Mouse (Mus musculus) stomach, embryonic 16.5 days (tissue): ENCODE results near the gene AW146154. TPM values are rescaled to one million over a fixed set of nuclear protein-coding genes. Genes with fewer than 3 reads are reported as not detected.
"Not testable (repeated sequence)": the region's sequence is repeated elsewhere in the genome, so short reads cannot be mapped to it uniquely, and the experiment has no call there.

ENCODE experiments used
- ATAC-seq: fragments of 200-750 bp; cut with Nextera tagmentation; 2 replicates; pipeline ENCODE4 v1.8.0; 2017; ENCODE audit warnings: moderate number of reproducible peaks, moderate TSS enrichment; ENCODE audit not compliant: insufficient read depth, low FRiP score
- H3K27ac ChIP-seq: fragments of 300-500 bp; sonication (generic); 2 replicates; pipeline ENCODE4 v1.5.1; 2014; ENCODE audit warnings: low read length
- H3K27me3 ChIP-seq: fragments of 300-500 bp; sonication (generic); 2 replicates; pipeline ENCODE4 v1.6.1; 2014; ENCODE audit warnings: low read length, control low read depth, mixed read lengths; ENCODE audit not compliant: control insufficient read depth, insufficient read depth
- H3K36me3 ChIP-seq: fragments of 300-500 bp; sonication (generic); 2 replicates; pipeline ENCODE4 v1.6.1; 2014; ENCODE audit warnings: low read length; ENCODE audit not compliant: control insufficient read depth, insufficient read depth
- H3K4me1 ChIP-seq: fragments of 300-500 bp; sonication (generic); 2 replicates; pipeline ENCODE4 v1.6.1; 2014; ENCODE audit warnings: low read length, control low read depth, mixed read lengths; ENCODE audit not compliant: control insufficient read depth, insufficient read depth
- H3K4me2 ChIP-seq: fragments of 300-500 bp; sonication (generic); 2 replicates; pipeline ENCODE4 v1.6.1; 2014; ENCODE audit warnings: low read depth, low read length, mixed read lengths
- H3K4me3 ChIP-seq: fragments of 300-500 bp; sonication (generic); replicated peaks from 2 replicates; pipeline ENCODE4 v1.5.1; 2014; ENCODE audit warnings: mild to moderate bottlenecking, low read length
- H3K9ac ChIP-seq: fragments of 300-500 bp; sonication (generic); 2 replicates; pipeline ENCODE4 v1.6.1; 2014; ENCODE audit warnings: low read length
- H3K9me3 ChIP-seq: fragments of 300-500 bp; sonication (generic); replicated peaks from 2 replicates; pipeline ENCODE4 v1.6.1; 2016; ENCODE audit warnings: low read length, control low read depth; ENCODE audit not compliant: control insufficient read depth
- WGBS: fragments of 180-500 bp; shearing (Covaris S2); extraction: QIAGEN DNeasy Blood & Tissue Kit; methylation state at CpG from one replicate; pipeline ENCODE4 v1.1.7; 2014; 5-methylcytosine and 5-hydroxymethylcytosine counted together
- polyA plus RNA-seq: library from polyadenylated mRNA; unstranded; fragments of >200 nt; fragmentation: Nextera tagmentation; extraction: Ambion mirVana; gene quantifications from 2 replicates; pipeline ENCODE4 v1.2.1, GENCODE M21; 2015

Gene AW146154
- 9.5 and 10.2 TPM in 2 replicates for polyA plus RNA-seq

GRCm38 (mm10) chr7:41499389-41500049 lies at the start of gene AW146154, which contains the start of gene Gm20449:
Gene AW146154 (minus strand): TSS chr7:41499890.
Gene Gm20449 (minus strand): TSS chr7:41499417.
- Histone ChIP-seq H3K4me2 (peak within 1 kb of the TSS; percentile 61), H3K4me3 (peak within 1 kb of the TSS; percentile 59), H3K9ac (peak within 1 kb of the TSS; percentile 80), H3K4me1 (no peaks in the 10 kb centered on the region), H3K27me3 (no peaks in the 10 kb centered on the region), H3K9me3 (peaks cover 3% of the 10 kb centered on the region; the same call in 1 of the 2 replicates), H3K27ac (peak within 1 kb of the TSS; percentile 77), H3K36me3 (0 out of 2 replicates have a peak, but pooled peaks cover 3% of the 10 kb centered on the region)
- WGBS, result under 1% methylated on average over 18 of the region's 18 CpGs
- peak; percentile 97 for ATAC-seq

DNA sequence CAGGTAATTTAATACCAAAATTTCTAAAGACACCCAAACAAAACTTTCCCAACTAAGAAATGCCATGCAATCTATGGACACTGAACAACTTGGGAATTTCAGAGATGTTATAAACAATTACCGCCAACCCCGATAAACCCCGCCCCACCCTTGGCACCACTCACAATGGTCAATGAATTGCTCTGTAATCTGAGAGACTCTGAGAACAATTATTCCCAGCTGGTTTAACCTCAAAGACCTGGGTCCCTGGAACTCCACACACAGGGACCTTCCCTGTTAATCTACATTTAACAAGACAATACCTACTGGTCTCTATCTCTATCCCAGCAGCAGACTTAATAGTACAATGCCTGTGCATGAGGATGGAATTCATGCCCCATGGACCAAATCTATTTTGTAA lies 13.0 kb upstream of the AW146154 start:
- H3K4me2 ChIP-seq, result no peak overlapping the region
- no peak overlapping the region for H3K4me3 ChIP-seq
- no peaks in the 10 kb centered on the region for H3K36me3 ChIP-seq
- ATAC-seq, result no peak
- no peak overlapping the region for H3K27ac ChIP-seq
- no peak overlapping the region for H3K9ac ChIP-seq
- no peaks in the 10 kb centered on the region for H3K4me1 ChIP-seq
- 0 out of 2 replicates have a peak, but pooled peaks cover 3% of the 10 kb centered on the region for H3K9me3 ChIP-seq
- H3K27me3 ChIP-seq, result no peaks in the 10 kb centered on the region
- 86% methylated on average over 3 of the region's 3 CpGs for WGBS

GRCm38 (mm10) chr7:41512207-41512606 lies 12.5 kb upstream of the AW146154 start:
- no peak overlapping the region for H3K27ac ChIP-seq
- ATAC-seq, result no peak
- no peaks in the 10 kb centered on the region for H3K4me1 ChIP-seq
- no peaks in the 10 kb centered on the region for H3K36me3 ChIP-seq
- H3K27me3 ChIP-seq, result no peaks in the 10 kb centered on the region
- WGBS, result 18% methylated on average over 1 of the region's 1 CpGs
- H3K9ac ChIP-seq, result no peak overlapping the region
- 0 out of 2 replicates have a peak, but pooled peaks cover 3% of the 10 kb centered on the region for H3K9me3 ChIP-seq
- no peak overlapping the region for H3K4me3 ChIP-seq
- H3K4me2 ChIP-seq, result no peak overlapping the region

DNA sequence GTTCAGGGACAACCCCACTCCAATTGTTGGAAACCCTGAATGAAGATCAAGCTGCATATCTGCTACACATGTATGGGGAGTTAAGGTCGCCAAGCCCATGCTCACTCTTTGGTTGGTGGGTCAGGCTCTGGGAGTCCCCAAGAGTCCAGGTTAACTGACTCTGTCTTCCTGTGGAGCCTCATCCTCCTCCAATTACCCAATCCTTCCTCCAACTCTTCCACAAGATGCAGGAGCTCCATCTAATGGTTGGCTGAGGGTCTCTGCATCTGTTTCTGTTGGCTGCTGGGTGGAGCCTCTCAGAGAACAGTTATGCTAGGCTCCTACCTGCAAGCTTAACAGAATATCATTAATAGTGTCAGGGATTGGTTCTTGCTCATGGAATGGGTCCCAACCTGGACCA lies 2.7 kb upstream of the AW146154 start:
- no peak overlapping the region for H3K27ac ChIP-seq
- no peak overlapping the region for H3K9ac ChIP-seq
- no peak for ATAC-seq
- no peaks in the 10 kb centered on the region for H3K36me3 ChIP-seq
- no peaks in the 10 kb centered on the region for H3K4me1 ChIP-seq
- WGBS, result 24% methylated on average over 1 of the region's 1 CpGs
- no peak overlapping the region for H3K4me3 ChIP-seq
- no peaks in the 10 kb centered on the region for H3K9me3 ChIP-seq
- no peak overlapping the region for H3K4me2 ChIP-seq
- no peaks in the 10 kb centered on the region for H3K27me3 ChIP-seq

DNA sequence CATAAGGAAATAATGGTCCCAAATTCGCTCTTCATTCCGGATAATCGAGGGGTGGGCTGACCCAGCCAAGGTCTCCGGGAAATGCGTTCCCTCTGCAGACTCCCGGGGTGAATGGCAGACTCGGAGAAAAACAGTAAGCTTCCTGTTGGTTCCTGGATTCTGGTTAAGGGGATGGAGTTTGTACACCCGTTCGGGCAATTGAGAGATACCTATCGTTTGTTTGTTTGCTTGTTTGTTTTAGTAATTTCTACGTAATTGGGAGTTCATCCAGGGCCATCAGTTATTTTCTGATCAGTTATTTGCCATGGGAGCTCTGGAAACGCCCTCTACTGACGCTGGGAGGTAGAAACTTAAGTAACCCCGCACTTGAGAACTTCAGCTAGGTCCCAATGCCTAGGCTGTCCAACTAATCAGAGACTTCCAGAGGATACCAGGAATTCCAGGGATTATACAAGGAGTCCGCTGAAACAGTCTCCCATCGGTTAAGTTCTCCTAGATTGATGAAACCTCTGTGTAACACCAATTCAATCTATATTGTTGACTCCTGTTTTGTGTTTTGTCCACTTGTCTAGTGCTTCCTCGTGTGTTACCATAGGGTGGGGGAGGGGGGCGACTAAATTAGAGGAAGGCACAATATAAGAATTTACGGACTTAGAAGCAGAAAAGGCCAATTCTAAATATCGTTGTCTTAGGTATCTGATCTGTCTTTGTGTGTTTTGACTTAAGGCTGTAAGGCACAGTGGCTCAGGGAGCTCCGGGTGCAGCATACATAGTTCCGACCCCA lies 653 bp upstream of the AW146154 start:
- H3K9ac ChIP-seq, result peak overlapping the region; percentile 80; the same call in 1 of the 2 replicates

DNA sequence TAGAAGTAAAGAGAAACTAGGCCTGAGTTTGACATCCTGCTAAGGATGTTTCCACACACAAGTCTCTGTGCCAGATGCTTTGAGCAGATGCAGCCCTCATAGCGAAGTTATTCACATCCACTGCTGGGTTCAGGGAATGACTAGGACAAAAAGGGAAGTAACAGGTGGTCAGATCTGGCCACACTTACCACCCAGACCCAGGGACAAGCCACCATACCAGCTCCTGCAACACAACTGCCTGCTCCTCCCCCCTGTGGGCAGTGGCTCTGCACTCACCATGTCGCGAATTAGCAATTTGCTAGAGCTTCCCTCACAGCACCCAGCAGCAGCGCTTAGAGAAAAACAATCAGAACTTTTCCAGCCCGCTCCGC lies 687 bp downstream of the AW146154 start:
- H3K4me1 ChIP-seq, ATAC-seq, H3K27me3 ChIP-seq, H3K36me3 ChIP-seq, H3K9me3 ChIP-seq: not testable (repeated sequence)
- H3K4me2 ChIP-seq, result peak overlapping the region; percentile 61
- peak overlapping the region; percentile 59 for H3K4me3 ChIP-seq
- 2% methylated on average over 6 of the region's 6 CpGs for WGBS
- peak overlapping the region; percentile 80 for H3K9ac ChIP-seq
- H3K27ac ChIP-seq, result peak overlapping the region; percentile 77; the same call in 1 of the 2 replicates

More for the DNA sequence above, 653 bp upstream of the AW146154 start:
- peaks cover 3% of the 10 kb centered on the region; the same call in 1 of the 2 replicates for H3K9me3 ChIP-seq
- H3K27me3 ChIP-seq, result no peaks in the 10 kb centered on the region
- peak overlapping the region; percentile 59 for H3K4me3 ChIP-seq
- ATAC-seq, result no peak
- H3K36me3 ChIP-seq, result no peaks in the 10 kb centered on the region
- WGBS, result 17% methylated on average over 22 of the region's 22 CpGs
- no peaks in the 10 kb centered on the region for H3K4me1 ChIP-seq
- peak overlapping the region; percentile 61 for H3K4me2 ChIP-seq
- no peak overlapping the region for H3K27ac ChIP-seq

- not testable (repeated sequence) for H3K4me1 ChIP-seq, H3K27me3 ChIP-seq, H3K9me3 ChIP-seq, H3K27ac ChIP-seq, H3K36me3 ChIP-seq, ATAC-seq
- H3K9ac ChIP-seq, result peak overlapping the region; percentile 80; the same call in 1 of the 2 replicates
- WGBS, result 35% methylated on average over 2 of the region's 4 CpGs
- peak overlapping the region; percentile 61 for H3K4me2 ChIP-seq
- peak overlapping the region; percentile 59 for H3K4me3 ChIP-seq
Observed at GRCm38 (mm10) chr7:41498464-41498863, 1.2 kb downstream of the AW146154 start.

DNA sequence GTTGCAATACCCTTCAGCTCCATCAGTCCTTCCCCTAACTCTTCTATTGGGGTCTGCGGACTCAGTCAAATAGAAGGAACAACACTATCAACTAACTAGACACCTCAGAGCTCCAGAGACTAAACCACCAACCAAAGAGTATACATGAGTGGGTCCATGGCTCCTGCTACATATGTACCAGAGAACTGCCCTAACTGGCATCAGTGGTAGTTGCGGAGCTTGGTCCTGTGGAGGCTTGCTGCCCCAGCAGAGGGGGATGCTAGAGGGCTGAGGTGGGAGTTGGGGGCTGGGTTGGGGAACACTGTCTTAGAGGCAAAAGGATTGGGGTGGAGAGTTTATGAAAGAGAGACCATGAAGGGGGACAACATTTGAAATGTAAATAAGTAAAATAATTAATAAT lies 1.8 kb downstream of the AW146154 start:
- 96% methylated on average over 2 of the region's 2 CpGs for WGBS
- Histone ChIP-seq H3K9ac (no peak overlapping the region), H3K4me3 (no peak overlapping the region), H3K27me3 (no peaks in the 10 kb centered on the region), H3K4me1 (no peaks in the 10 kb centered on the region), H3K27ac (no peak overlapping the region), H3K4me2 (no peak overlapping the region), H3K9me3 (peaks cover 3% of the 10 kb centered on the region; the same call in 1 of the 2 replicates), H3K36me3 (0 out of 2 replicates have a peak, but pooled peaks cover 3% of the 10 kb centered on the region)
- no peak for ATAC-seq

DNA sequence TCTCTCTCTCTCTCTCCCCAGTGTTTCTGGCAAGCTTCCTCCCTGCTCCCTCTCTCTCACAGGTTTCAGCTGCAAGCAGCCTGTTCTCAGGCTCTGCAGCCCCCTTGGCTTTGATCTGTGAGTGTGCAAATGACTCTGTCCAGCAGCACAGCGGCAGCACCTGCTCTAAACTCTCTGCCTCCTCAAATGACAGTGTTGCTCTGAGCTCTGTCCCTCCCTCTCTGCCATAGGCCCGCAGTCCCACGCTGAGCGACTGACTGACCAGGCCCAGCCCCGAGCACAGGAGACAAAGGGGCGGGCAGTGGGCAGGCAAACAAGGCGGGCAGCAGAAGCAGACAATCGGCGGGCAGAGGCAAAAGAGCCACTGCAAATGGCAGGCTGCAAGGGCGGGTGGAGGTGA lies 47.8 kb downstream of the AW146154 start:
- Histone ChIP-seq H3K4me1 (no peaks in the 10 kb centered on the region), H3K4me2 (no peak overlapping the region), H3K27ac (no peak overlapping the region), H3K9ac (no peak overlapping the region), H3K36me3 (no peaks in the 10 kb centered on the region), H3K4me3 (no peak overlapping the region), H3K27me3 (no peaks in the 10 kb centered on the region), H3K9me3 (no peaks in the 10 kb centered on the region)
- 8% methylated on average over 10 of the region's 10 CpGs for WGBS
- ATAC-seq, result no peak
